ENCODE assay signal across 9 mouse cellular contexts in the genomic region with DNA sequence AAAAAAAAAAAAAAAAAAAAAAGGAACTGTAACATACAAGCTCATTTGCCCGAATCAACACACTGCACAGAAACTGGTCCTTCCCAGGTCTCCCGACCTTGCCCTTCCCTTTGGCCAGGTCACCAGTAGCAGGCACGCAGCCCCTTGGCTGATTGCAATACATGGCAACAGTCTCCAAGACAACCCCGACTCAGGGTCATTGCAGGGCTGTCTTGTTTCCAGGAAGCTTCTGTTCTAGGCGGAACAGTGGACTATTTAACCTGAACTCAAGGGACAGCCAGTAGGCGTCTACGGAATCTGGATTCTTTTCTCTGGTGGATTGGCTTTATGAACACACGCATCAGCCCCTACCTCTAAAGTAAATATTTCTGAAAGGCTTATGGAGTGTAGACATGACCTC.
DNase-seq lines count a peak whose midpoint lies in the region; ATAC-seq lines count a peak whose summit lies in the region.
"Had no signal": no experiment of that assay in that cellular context is flagged by ENCODE, and none has a peak within 500 bp of the region (broad histone marks: within the 10 kb centered on the region; RNA-seq: fewer than 3 reads in every experiment).

No protein-coding gene starts in this region.

- no peak overlapping the region for H3K4me3 ChIP-seq in hindbrain, embryonic 10.5 days
- H3K4me3 ChIP-seq in hindbrain, embryonic 13.5 days, result no peak overlapping the region
- H3K4me3 ChIP-seq in heart, embryonic 14.5 days (ENCODE audit: control insufficient read depth in 1 of 2, insufficient read depth in 1 of 2, low read depth in 1 of 2, low read length in 2 of 2), result no peak overlapping the region
- H3K4me3 ChIP-seq in liver, embryonic 11.5 days (ENCODE audit: low read depth, low read length), result no peak overlapping the region
- H3K4me3 ChIP-seq: limb, embryonic 15.5 days had no signal

- 0 out of 2 replicates have a peak, but pooled peaks cover 4% of the 10 kb centered on the region for H3K9me3 ChIP-seq in hindbrain, embryonic 10.5 days
- no peaks in the 10 kb centered on the region for H3K9me3 ChIP-seq in hindbrain, embryonic 13.5 days
- no peaks in the 10 kb centered on the region; the same call in 1 of the 2 replicates for H3K9me3 ChIP-seq in heart, embryonic 14.5 days (ENCODE audit: control insufficient read depth, low read length)
- no peaks in the 10 kb centered on the region for H3K9me3 ChIP-seq in liver, embryonic 11.5 days (ENCODE audit: control insufficient read depth, low read length)
- H3K9me3 ChIP-seq: limb, embryonic 15.5 days had no signal

- H3K36me3 ChIP-seq in hindbrain, embryonic 10.5 days, result no peaks in the 10 kb centered on the region
- no peaks in the 10 kb centered on the region for H3K36me3 ChIP-seq in hindbrain, embryonic 13.5 days
- H3K36me3 ChIP-seq in heart, embryonic 14.5 days (ENCODE audit: control insufficient read depth, insufficient read depth, low read length), result no peaks in the 10 kb centered on the region
- H3K36me3 ChIP-seq in liver, embryonic 11.5 days (ENCODE audit: control insufficient read depth, insufficient read depth, low read length), result no peaks in the 10 kb centered on the region
- H3K36me3 ChIP-seq: limb, embryonic 15.5 days had no signal

- no peak overlapping the region for H3K9ac ChIP-seq in hindbrain, embryonic 13.5 days
- H3K9ac ChIP-seq in heart, embryonic 14.5 days (ENCODE audit: low read length), result no peak overlapping the region
- H3K9ac ChIP-seq in liver, embryonic 11.5 days (ENCODE audit: low read depth, low read length), result no peak overlapping the region
- H3K9ac ChIP-seq: limb, embryonic 15.5 days had no signal

- no peak overlapping the region for H3K4me2 ChIP-seq in hindbrain, embryonic 13.5 days
- no peak overlapping the region for H3K4me2 ChIP-seq in heart, embryonic 14.5 days (ENCODE audit: low read length)
- no peak overlapping the region for H3K4me2 ChIP-seq in liver, embryonic 11.5 days
- H3K4me2 ChIP-seq: limb, embryonic 15.5 days had no signal

- peak; percentile 69 for DNase-seq in hindbrain, embryonic 10.5 days (ENCODE audit: low spot score)
- peak; percentile 29 for DNase-seq in adrenal gland, postnatal 25 days
- peak; percentile 34 for DNase-seq in liver, embryonic 11.5 days (ENCODE audit: low spot score)
- peak; percentile 67 for DNase-seq in testis, postnatal 10 days (ENCODE audit: low spot score)
- no peak for DNase-seq in urinary bladder, postnatal 14 days (ENCODE audit: low spot score)
- DNase-seq in thymus, adult 18-20 months, result no peak

- peaks cover 43% of the 10 kb centered on the region; the same call in 1 of the 2 replicates for H3K27me3 ChIP-seq in hindbrain, embryonic 10.5 days (ENCODE audit: insufficient read depth, poor library complexity, severe bottlenecking)
- no peaks in the 10 kb centered on the region for H3K27me3 ChIP-seq in hindbrain, embryonic 13.5 days
- H3K27me3 ChIP-seq in heart, embryonic 14.5 days (ENCODE audit: control insufficient read depth, insufficient read depth, low read length), result no peaks in the 10 kb centered on the region
- no peaks in the 10 kb centered on the region for H3K27me3 ChIP-seq in liver, embryonic 11.5 days (replicated peaks; ENCODE audit: control insufficient read depth, insufficient read depth, low read length)
- H3K27me3 ChIP-seq: limb, embryonic 15.5 days had no signal

- no peak overlapping the region for H3K27ac ChIP-seq in hindbrain, embryonic 10.5 days
- H3K27ac ChIP-seq in hindbrain, embryonic 13.5 days, result no peak overlapping the region
- peak overlapping the region; percentile 43 to 58 for H3K27ac ChIP-seq in heart, embryonic 14.5 days (replicated peaks in 1 of 2; ENCODE audit: control insufficient read depth in 1 of 2, insufficient read depth in 1 of 2, low read depth in 2 of 2, low read length in 2 of 2)
- no peak overlapping the region for H3K27ac ChIP-seq in liver, embryonic 11.5 days (ENCODE audit: low read depth, low read length)
- H3K27ac ChIP-seq: limb, embryonic 15.5 days had no signal

- WGBS in hindbrain, embryonic 10.5 days, result 21% methylated on average over 8 of the region's 8 CpGs
- 23% methylated on average over 8 of the region's 8 CpGs for WGBS in hindbrain, embryonic 13.5 days
- WGBS in heart, embryonic 14.5 days, result 21% methylated on average over 8 of the region's 8 CpGs
- WGBS in liver, embryonic 11.5 days, result 48% methylated on average over 8 of the region's 8 CpGs

- ATAC-seq in hindbrain, embryonic 13.5 days (ENCODE audit: low FRiP score), result no peak
- ATAC-seq in heart, embryonic 14.5 days (ENCODE audit: insufficient number of reproducible peaks, insufficient read depth, low FRiP score, low read depth), result peak; percentile 61; the same call in 1 of the 2 replicates
- ATAC-seq in liver, embryonic 11.5 days (replicated peaks; ENCODE audit: low FRiP score), result no peak

- peaks cover 20% of the 10 kb centered on the region for H3K4me1 ChIP-seq in hindbrain, embryonic 10.5 days (replicated peaks)
- 0 out of 2 replicates have a peak, but pooled peaks cover 5% of the 10 kb centered on the region for H3K4me1 ChIP-seq in hindbrain, embryonic 13.5 days (replicated peaks)
- peaks cover 2 to 15% of the 10 kb centered on the region in 2 experiments; a peak in 3 of 4 replicates for H3K4me1 ChIP-seq in heart, embryonic 14.5 days (ENCODE audit: control insufficient read depth in 2 of 2, insufficient read depth in 2 of 2, low read length in 2 of 2)
- no peaks in the 10 kb centered on the region for H3K4me1 ChIP-seq in liver, embryonic 11.5 days (replicated peaks; ENCODE audit: control insufficient read depth, insufficient read depth, low read length)
- H3K4me1 ChIP-seq: limb, embryonic 15.5 days had no signal

Comparison
In these comparisons a context has a peak if more than half of its experiments do, and no peak if none do; other contexts are left out.
1. DNase-seq: peak in hindbrain, embryonic 10.5 days (single experiment), adrenal gland, postnatal 25 days (single experiment), liver, embryonic 11.5 days (single experiment) and testis, postnatal 10 days (single experiment); none in urinary bladder, postnatal 14 days (single experiment) and thymus, adult 18-20 months (0 of 2).
2. H3K27ac ChIP-seq: peak in heart, embryonic 14.5 days (2 of 2); none in hindbrain, embryonic 10.5 days (single experiment), hindbrain, embryonic 13.5 days (single experiment) and liver, embryonic 11.5 days (single experiment).